Mouse (Mus musculus) megakaryocyte-erythroid progenitor cell, adult 5-6 weeks (primary cell): ENCODE results near the gene Tyw3. TPM values are rescaled to one million over a fixed set of nuclear protein-coding genes. Genes with fewer than 3 reads are reported as not detected.
"Not testable (repeated sequence)": the region's sequence is repeated elsewhere in the genome, so short reads cannot be mapped to it uniquely, and the experiment has no call there.

Experiments used
- ATAC-seq: replicated peaks from 2 replicates; pipeline ENCODE4 v1.8.0; 2016; ENCODE audit warnings: mild to moderate bottlenecking, inconsistent platforms; ENCODE audit not compliant: severe bottlenecking, poor library complexity, low FRiP score, low TSS enrichment
- total RNA-seq, 2 experiments: library from RNA; stranded (forward) in 1 of 2; stranded (reverse) in 1 of 2; fragments of 200-1000, 215-1000 nt in 1 of 2; fragments of >200 nt in 1 of 2; fragmentation: Nextera tagmentation in 1 of 2; gene quantifications; 2 replicates each; pipeline ENCODE4 v1.2.3; 2014 to 2017

Tyw3 gene
- total RNA-seq (2014; fragmentation: Nextera tagmentation) = 11.6 and 11.9 TPM in 2 replicates
- 2.7 and 6.7 TPM in 2 replicates for total RNA-seq (2017)

- peak; percentile 92 for ATAC-seq
Observed at GRCm38 (mm10) chr3:154596934-154597554, at the start of gene Tyw3. Tyw3 (minus strand) TSS chr3:154597104.

GRCm38 (mm10) chr3:154633091-154633490, 36.2 kb upstream of the Tyw3 start:
- no peak for ATAC-seq

- ATAC-seq = not testable (repeated sequence)
Observed at GRCm38 (mm10) chr3:154631281-154631680, 34.4 kb upstream of the Tyw3 start.

- peak; percentile 71; the same call in 1 of the 2 replicates for ATAC-seq
Observed at GRCm38 (mm10) chr3:154628284-154628683, 31.4 kb upstream of the Tyw3 start.

- ATAC-seq = no peak
Observed at GRCm38 (mm10) chr3:154616106-154616505, 19.2 kb upstream of the Tyw3 start.

- no peak for ATAC-seq
Observed at GRCm38 (mm10) chr3:154615304-154615703, 18.4 kb upstream of the Tyw3 start.

GRCm38 (mm10) chr3:154614771-154615170, 17.9 kb upstream of the Tyw3 start:
- ATAC-seq = no peak

- no peak for ATAC-seq
Observed at GRCm38 (mm10) chr3:154611888-154612287, 15.0 kb upstream of the Tyw3 start.

- no peak for ATAC-seq
Observed at GRCm38 (mm10) chr3:154607896-154608295, 11.0 kb upstream of the Tyw3 start.

GRCm38 (mm10) chr3:154604871-154605270, 8.0 kb upstream of the Tyw3 start:
- no peak for ATAC-seq

GRCm38 (mm10) chr3:154602141-154602540, 5.2 kb upstream of the Tyw3 start:
- ATAC-seq = no peak

- no peak for ATAC-seq
Observed at GRCm38 (mm10) chr3:154597561-154597960, 657 bp upstream of the Tyw3 start.

- peak; percentile 88 for ATAC-seq
Observed at GRCm38 (mm10) chr3:154596488-154596933, 393 bp downstream of the Tyw3 start, which contains the start of gene Cryz. Cryz (plus strand) TSS chr3:154596711.

GRCm38 (mm10) chr3:154594156-154594555, 2.7 kb downstream of the Tyw3 start:
- ATAC-seq = no peak

- ATAC-seq = no peak
Observed at GRCm38 (mm10) chr3:154593596-154593995, 3.3 kb downstream of the Tyw3 start.

- no peak for ATAC-seq
Observed at GRCm38 (mm10) chr3:154591621-154592020, 5.3 kb downstream of the Tyw3 start.

GRCm38 (mm10) chr3:154590971-154591370, 5.9 kb downstream of the Tyw3 start:
- ATAC-seq = no peak

- no peak for ATAC-seq
Observed at GRCm38 (mm10) chr3:154584351-154584750, 12.6 kb downstream of the Tyw3 start.

- no peak for ATAC-seq
Observed at GRCm38 (mm10) chr3:154577895-154578294, 19.0 kb downstream of the Tyw3 start.

- ATAC-seq = no peak
Observed at GRCm38 (mm10) chr3:154573666-154574065, 23.2 kb downstream of the Tyw3 start.

GRCm38 (mm10) chr3:154572341-154572972, 24.4 kb downstream of the Tyw3 start:
- peak; percentile 95 for ATAC-seq
